Mouse (Mus musculus): ENCODE measurements around the gene Krt24. TPM values are rescaled to one million over a fixed set of nuclear protein-coding genes. Genes with fewer than 3 reads are reported as not detected.
"Not testable (repeated sequence)": the region's sequence is repeated elsewhere in the genome, so short reads cannot be mapped to it uniquely, and the experiment has no call there.

Gene Krt24
- total RNA-seq, 2 experiments from 2014 or later = not detected

DNA sequence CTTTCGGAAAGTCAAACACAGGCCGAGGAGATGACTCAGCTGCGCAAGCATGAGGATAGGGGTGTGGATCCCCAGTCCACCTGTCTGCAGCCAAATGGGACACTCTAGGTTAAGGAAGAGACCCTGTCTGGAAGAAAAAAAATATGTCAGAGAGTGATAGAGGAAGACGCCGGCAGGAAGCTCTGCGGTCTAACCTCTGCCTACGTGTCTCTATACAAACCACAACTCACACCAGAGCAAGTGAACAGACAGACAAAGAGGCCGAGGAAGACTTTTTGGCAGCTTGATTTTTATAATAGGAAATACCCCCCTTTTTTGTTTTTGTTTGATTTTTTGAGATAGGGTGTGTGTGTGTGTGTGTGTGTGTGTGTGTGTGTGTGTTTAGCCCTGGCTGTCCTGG, 29.7 kb downstream of the Krt24 start:
- ATAC-seq (replicated peaks; ENCODE audit: low FRiP score, poor library complexity, severe bottlenecking) = no peak

DNA sequence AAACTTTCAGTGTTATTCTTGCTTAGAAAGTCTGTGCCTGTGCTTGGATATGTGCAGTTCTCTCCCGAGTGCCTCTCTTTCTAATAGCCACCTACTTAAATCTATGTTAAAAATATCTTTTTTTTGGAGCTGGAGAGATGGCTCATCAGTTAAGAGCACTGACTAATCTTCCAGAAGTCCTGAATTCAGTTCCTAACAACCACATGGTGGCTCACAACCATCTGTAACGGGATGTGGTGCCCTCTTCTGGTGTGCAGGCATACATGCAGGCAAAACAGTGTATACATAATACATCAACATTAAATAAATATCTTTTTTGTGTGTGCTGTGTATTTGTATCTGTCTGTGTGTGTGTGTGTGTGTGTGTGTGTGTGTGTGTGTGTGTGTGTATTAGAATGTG, 31.2 kb downstream of the Krt24 start:
- no peak for ATAC-seq (replicated peaks; ENCODE audit: low FRiP score, poor library complexity, severe bottlenecking)

DNA sequence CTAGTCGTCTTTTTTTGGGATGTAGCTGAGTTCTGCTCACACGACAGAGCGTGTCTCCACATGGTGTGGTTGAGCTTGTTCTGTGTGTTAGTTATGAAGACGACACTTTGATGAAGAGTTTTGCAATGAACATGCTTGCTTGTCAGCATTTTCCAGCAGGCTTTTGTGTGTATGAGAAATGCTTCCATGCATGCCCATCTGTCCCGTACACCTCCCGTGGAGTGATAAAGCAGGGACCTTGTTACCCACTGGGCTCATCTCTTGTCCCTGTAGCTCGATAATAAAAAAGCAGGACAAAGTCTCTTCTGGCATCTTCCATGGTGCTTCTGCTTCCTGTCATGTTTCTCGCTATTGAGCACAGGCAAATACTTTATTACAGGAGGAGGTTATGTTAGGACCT, 32.4 kb downstream of the Krt24 start:
- no peak for ATAC-seq (replicated peaks; ENCODE audit: low FRiP score, poor library complexity, severe bottlenecking)

DNA sequence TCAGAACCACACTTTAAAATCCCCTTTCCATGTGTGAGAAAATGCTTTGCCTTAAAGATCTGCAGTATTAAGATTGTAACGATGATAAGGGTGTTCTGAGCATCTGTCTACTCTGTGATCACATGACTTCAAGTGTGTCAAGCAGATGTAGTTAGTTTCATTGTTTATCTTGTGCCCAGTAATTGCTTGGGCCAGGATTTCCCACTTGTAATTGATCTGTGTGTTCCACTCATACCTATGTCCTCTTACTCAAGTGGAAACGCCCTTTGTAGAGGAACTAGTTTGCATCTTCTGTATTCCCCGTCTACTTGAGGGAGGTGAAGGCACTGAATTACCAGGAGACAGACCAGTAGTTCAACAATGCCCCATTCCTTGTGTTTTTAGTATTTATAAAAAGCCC, 34.4 kb downstream of the Krt24 start:
- no peak for ATAC-seq (replicated peaks; ENCODE audit: low FRiP score, poor library complexity, severe bottlenecking)

DNA sequence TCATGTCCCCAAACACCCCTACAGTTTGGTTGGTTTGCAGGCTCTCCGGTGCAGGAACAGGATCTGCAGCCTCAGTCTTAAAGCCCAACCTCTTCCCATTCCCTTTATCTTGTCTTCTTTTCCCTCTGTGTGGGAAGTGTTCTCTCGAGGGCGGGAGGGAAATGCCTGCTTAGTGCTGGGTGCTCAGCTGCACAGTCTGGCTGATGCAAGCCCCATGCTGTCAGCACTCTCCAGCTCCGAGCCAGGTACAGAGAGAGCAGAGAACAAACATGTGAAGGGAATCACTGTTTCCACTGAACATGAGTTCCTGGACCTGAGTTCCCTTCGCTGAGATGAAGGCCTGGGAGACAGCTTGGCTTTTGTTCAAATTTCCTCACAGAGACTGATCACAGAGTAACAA, 34.8 kb downstream of the Krt24 start:
- no peak for ATAC-seq (replicated peaks; ENCODE audit: low FRiP score, poor library complexity, severe bottlenecking)

DNA sequence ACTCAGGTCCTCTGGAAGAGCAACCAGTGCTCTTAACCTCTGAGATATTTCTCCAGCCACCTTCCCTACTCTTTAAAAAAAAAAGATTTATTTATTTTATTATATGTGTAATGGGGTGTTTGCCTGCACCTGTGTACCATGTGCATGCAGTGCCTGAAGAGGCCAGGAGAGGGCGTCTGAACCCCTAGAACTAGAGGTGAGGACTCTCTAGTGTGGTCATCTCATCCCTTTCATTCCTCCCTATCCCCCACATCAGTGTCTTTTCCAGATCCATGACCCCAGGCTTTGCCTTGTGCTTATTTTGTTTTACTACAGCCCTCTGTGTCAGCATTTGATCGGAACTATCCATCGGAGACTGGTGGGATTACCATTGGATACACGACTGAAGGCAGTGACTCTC, 35.9 kb downstream of the Krt24 start:
- ATAC-seq (replicated peaks; ENCODE audit: low FRiP score, poor library complexity, severe bottlenecking) = no peak

DNA sequence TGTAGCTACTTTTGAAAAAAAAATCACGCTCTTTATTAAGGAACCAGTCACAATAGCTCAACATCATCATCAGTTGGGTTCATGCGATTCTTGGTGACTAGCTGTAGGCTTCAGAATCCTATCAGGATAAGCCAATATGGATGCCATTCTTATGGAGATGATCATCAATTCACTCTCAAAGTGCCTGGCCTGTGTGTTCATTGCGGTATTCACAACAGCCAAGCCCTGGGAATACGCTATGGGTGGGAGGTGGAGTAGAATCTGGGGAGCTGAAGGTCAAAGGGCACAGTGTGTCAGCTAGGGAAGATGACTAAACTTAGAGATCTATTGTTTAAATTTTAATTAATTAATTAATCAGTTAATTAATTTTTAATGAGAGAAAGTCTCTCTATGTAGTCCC, 37.1 kb downstream of the Krt24 start:
- no peak for ATAC-seq (replicated peaks; ENCODE audit: low FRiP score, poor library complexity, severe bottlenecking)

DNA sequence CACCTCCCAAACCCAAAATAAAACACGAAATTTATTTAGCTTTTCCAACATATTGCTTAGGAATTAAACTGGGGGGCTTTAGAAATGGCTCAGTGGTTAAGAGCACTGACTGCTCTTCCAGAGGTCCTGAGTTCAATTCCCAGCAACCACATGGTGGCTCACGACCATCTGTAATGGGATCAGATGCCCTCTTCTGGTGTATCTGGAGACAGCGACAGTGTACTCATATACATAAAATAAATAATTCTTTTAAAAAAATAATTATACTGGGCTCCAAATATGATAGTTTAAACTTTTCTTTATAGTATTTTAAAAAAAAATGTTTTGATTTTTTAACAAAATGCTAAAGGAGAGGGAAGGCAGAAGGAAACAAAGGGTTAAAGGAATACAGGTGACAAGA, 40.5 kb downstream of the Krt24 start:
- ATAC-seq (replicated peaks; ENCODE audit: low FRiP score, poor library complexity, severe bottlenecking) = not testable (repeated sequence)

DNA sequence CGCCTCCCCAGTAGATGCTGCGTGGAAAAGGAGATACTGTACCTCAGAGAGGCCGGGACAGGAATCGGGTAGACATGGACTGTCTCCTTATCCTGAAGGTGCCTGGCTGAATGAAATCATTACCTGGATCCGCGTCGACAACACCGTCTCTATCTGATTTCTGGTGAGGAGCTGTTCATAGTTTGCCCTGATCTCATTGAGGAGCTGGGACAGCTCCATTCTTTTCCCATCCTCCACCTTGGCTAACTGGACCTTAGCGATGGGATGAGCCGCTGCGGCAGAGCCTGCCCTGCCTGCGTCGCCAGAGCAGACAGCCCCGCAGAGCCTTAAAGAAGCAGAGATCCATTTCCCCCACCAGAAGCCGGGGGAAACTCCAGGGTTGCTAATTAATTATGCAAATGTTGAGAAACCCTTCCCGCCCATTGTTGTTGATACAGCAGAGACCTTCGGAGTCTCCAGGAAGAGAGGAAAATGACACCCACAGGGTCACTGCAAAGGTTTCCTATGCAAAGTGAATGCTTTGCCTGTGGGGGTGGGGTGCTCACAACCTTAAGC, 41.2 kb downstream of the Krt24 start, which contains the start of gene Krt222:
Gene Krt222 (minus strand): TSS at position 266 of the 555 bp plus-strand sequence.
- ATAC-seq (replicated peaks; ENCODE audit: low FRiP score, poor library complexity, severe bottlenecking) = no peak

DNA sequence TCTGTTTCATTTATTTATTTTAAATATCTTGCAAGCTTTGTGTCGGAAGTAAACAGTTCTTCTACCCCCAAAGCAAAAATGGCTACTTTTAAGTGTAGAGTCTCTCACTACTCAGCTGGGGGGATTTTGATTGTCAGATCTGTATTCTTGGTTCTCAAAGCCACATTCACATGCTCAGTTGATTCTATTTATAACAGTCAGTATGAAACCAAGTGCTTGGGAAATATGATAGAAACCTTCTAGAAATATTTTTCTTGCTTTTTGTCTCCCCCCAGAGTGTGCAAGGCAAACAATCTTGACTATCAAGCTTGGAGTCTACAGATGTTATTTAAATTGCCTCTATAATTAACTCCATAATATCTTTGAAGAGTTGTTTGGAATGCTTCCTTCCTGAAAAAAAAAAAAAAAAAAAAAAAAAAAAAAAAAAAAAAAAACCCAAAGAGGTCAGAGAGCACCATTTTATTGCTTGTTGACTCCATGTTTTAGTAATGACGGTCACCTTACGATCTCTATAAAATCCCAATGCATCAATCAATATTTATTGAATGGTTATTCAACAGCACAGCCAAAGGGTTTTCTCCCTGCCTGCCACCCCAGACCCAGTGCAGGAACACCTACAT, 41.8 kb downstream of the Krt24 start:
- ATAC-seq (replicated peaks; ENCODE audit: low FRiP score, poor library complexity, severe bottlenecking) = no peak

DNA sequence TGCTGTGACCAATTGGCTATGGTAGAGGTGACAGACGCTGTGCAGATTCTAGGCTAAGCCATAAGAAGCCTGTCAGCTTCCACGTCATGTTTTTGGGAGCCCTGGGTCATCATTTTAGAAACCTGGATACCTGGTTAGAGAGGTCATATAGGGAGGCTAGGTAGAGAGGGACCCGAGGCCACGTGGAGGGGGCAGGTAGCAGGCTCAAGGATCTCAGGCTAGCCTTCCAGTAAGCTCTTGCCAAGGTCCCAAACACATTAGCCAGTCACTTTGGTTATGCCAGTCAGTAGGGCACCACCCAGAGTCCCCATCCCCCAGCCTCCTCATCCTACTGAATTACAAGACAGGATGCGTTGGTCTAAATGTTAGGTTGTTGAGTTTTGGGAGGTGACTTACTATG, 43.0 kb downstream of the Krt24 start:
- no peak for ATAC-seq (replicated peaks; ENCODE audit: low FRiP score, poor library complexity, severe bottlenecking)

DNA sequence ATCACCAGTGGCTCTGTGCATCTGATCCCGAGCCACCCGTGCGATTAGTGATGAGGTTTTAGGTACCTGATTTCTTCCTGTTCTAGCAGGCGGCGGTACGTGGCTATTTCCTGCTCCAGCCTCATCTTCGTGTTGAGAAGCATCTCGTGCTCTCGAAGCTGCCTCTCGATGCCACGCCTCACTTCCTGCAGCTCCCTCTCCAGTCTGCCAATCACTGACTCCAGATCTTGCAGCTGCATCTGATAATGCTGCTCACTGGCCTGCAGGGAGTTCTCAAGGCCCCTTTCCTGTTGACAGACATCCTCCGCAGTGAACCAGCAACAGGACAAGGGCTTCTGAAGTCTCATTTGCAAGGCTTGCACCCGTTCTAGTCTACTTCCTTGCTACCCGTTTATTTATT, 46.6 kb downstream of the Krt24 start:
- no peak for ATAC-seq (replicated peaks; ENCODE audit: low FRiP score, poor library complexity, severe bottlenecking)

DNA sequence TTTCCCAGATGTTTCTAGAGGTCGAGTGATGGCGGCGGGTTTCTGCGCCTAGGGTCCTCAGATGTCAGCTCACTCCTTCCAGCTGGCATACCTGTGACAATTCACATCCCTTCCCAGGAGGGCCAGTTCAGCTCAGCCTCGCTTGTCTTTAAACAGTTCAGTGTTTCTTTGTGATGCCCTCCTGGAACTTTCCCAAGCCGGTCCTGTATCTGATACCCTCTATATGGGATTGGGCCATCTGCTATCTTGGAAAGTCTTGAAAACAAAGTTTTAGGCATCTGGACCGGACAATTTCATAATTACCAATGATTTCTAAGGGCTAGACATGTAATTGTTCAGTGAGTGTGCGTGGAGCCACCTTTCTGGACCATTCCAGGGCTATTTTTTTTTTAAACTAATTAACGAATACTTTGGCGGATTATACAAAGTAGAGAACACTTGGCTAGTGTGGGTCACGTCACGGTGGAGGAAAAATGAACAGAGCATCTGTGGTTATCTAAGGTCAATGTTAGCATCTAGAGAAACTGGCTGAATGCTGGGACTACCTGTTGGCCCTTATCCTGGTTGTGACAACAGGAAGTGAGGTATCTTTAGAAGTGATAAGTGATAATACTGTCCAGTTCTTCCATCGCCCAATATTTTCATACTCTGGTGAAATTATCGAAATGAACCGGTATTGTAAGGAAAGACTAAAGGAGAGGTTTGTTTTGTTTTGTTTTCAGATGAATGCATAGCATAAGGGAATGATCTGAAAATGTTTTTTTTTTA, 53.8 kb downstream of the Krt24 start:
- no peak; the same call in 1 of the 2 replicates for ATAC-seq (replicated peaks; ENCODE audit: low FRiP score, poor library complexity, severe bottlenecking)

DNA sequence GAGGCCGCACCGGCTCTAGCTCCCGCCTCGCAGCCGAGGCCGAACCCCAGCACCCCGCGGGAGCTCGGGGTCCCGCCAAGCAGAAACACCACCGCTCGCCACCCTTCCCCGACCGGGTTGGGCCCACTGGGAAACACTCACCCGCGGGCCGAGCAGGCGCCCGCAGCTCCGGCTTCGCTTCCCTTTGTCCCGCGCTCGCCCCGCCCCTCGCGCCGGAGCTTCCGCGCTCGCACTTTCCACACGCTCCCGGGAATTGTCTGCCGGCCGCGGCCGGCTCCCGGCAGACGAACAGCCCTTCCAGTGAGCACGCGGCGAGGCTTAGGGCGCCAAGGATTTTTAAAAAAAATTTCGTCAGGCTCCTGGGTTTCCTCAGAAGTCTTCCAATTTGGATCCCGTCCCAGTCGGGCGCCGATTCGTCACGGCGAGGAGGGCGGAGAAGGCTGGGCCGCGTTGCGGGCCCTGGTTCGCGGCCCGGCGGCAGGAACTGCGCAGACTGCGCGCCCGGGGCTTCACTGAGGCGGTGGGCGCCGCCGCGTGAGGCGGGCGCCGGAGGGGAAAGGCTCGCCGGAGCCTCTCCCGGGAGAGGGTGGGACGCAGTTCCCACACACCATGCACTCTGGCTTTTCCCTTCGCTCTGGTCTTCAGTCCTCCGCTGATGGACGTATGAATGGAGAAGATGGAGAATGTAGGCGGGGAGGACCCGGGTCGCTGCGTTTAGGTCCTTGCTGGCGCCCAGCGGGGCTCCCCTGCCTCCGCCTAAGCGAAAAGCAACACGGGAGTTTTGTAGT, 54.6 kb downstream of the Krt24 start, which contains the start of gene Smarce1:
Gene Smarce1 (minus strand): TSS at position 757 of the 788 bp plus-strand sequence.
- ATAC-seq (replicated peaks; ENCODE audit: low FRiP score, poor library complexity, severe bottlenecking) = peak; percentile 78

Other genes starting within 250 kb of the Krt24 start
- gene Igfbp4, start 244.0 kb downstream of the Krt24 start, total RNA-seq (2015; ENCODE audit: low replicate concordance) = 12.2 and 25.2 TPM in 2 replicates
- 5.8 and 8.1 TPM in 2 replicates for gene Igfbp4, start 244.0 kb downstream of the Krt24 start, total RNA-seq (2017; ENCODE audit: low replicate concordance)
- gene Tns4, start 196.0 kb downstream of the Krt24 start, total RNA-seq (2015; ENCODE audit: low replicate concordance) = not detected in 2 replicates
- 2.6 and 3.1 TPM in 2 replicates for gene Tns4, start 196.0 kb downstream of the Krt24 start, total RNA-seq (2017; ENCODE audit: low replicate concordance)
- gene Ccr7, start 130.2 kb downstream of the Krt24 start, total RNA-seq (2015; ENCODE audit: low replicate concordance) = 1.4 and 8.0 TPM in 2 replicates
- 1.3 and 2.0 TPM in 2 replicates for gene Ccr7, start 130.2 kb downstream of the Krt24 start, total RNA-seq (2017; ENCODE audit: low replicate concordance)
- gene Smarce1, start 54.2 kb downstream of the Krt24 start, total RNA-seq (2015; ENCODE audit: low replicate concordance) = 70.0 and 96.9 TPM in 2 replicates
- 122 and 232 TPM in 2 replicates for gene Smarce1, start 54.2 kb downstream of the Krt24 start, total RNA-seq (2017; ENCODE audit: low replicate concordance)
- not detected in 2 replicates for gene Krt222, start 41.2 kb downstream of the Krt24 start, total RNA-seq (2015; ENCODE audit: low replicate concordance)
- gene Krt222, start 41.2 kb downstream of the Krt24 start, total RNA-seq (2017; ENCODE audit: low replicate concordance) = not detected in 2 replicates
- not detected in 2 replicates for gene Krt25, start 37.7 kb upstream of the Krt24 start, total RNA-seq (2015; ENCODE audit: low replicate concordance)
- not detected in 2 replicates for gene Krt25, start 37.7 kb upstream of the Krt24 start, total RNA-seq (2017; ENCODE audit: low replicate concordance)
- gene Krt26, start 52.7 kb upstream of the Krt24 start, total RNA-seq (2015; ENCODE audit: low replicate concordance) = not detected in 2 replicates
- 0.68 TPM in 1 of 2 replicates, not detected in the other for gene Krt26, start 52.7 kb upstream of the Krt24 start, total RNA-seq (2017; ENCODE audit: low replicate concordance)
- gene Krt27, start 65.8 kb upstream of the Krt24 start, total RNA-seq (2015; ENCODE audit: low replicate concordance) = not detected in 2 replicates
- gene Krt27, start 65.8 kb upstream of the Krt24 start, total RNA-seq (2017; ENCODE audit: low replicate concordance) = not detected in 2 replicates
- not detected in 2 replicates for gene Krt28, start 89.6 kb upstream of the Krt24 start, total RNA-seq (2015; ENCODE audit: low replicate concordance)
- not detected in 2 replicates for gene Krt28, start 89.6 kb upstream of the Krt24 start, total RNA-seq (2017; ENCODE audit: low replicate concordance)
- gene Krt10, start 104.1 kb upstream of the Krt24 start, total RNA-seq (2015; ENCODE audit: low replicate concordance) = not detected in 2 replicates
- gene Krt10, start 104.1 kb upstream of the Krt24 start, total RNA-seq (2017; ENCODE audit: low replicate concordance) = 5.9 TPM in 1 of 2 replicates, not detected in the other
- not detected in 2 replicates for gene Krt12, start 137.0 kb upstream of the Krt24 start, total RNA-seq (2015; ENCODE audit: low replicate concordance)
- not detected in 2 replicates for gene Krt12, start 137.0 kb upstream of the Krt24 start, total RNA-seq (2017; ENCODE audit: low replicate concordance)
- gene Krt20, start 152.9 kb upstream of the Krt24 start, total RNA-seq (2015; ENCODE audit: low replicate concordance) = not detected in 2 replicates
- gene Krt20, start 152.9 kb upstream of the Krt24 start, total RNA-seq (2017; ENCODE audit: low replicate concordance) = not detected in 2 replicates
- gene Krt23, start 207.9 kb upstream of the Krt24 start, total RNA-seq (2015; ENCODE audit: low replicate concordance) = not detected in 2 replicates
- not detected in 2 replicates for gene Krt23, start 207.9 kb upstream of the Krt24 start, total RNA-seq (2017; ENCODE audit: low replicate concordance)
- gene Krt39, start 236.1 kb upstream of the Krt24 start, total RNA-seq (2015; ENCODE audit: low replicate concordance) = not detected in 2 replicates
- not detected in 2 replicates for gene Krt39, start 236.1 kb upstream of the Krt24 start, total RNA-seq (2017; ENCODE audit: low replicate concordance)